Mouse (Mus musculus): ENCODE measurements around the gene Ptgr1. TPM values are rescaled to one million over a fixed set of nuclear protein-coding genes. Genes with fewer than 3 reads are reported as not detected.

Ptgr1 gene
- polyA plus RNA-seq, 1 experiment = 12.4 TPM

GRCm38 (mm10) chr4:58952630-58953029, 34.3 kb downstream of the Ptgr1 start:
- Histone ChIP-seq H3K4me1 (ENCODE audit: control insufficient read depth, insufficient read depth, low read length) (no peaks in the 10 kb centered on the region), H3K27ac (ENCODE audit: control insufficient read depth, insufficient read depth, low read depth, low read length, poor library complexity) (no peak overlapping the region), H3K4me3 (replicated peaks; ENCODE audit: control insufficient read depth, low read depth, low read length) (no peak overlapping the region)
- WGBS = 88% methylated on average over 11 of the region's 11 CpGs
- TF ChIP-seq POLR2A (IDR thresholded peaks at IDR 0.05; ENCODE audit: borderline replicate concordance, control insufficient read depth, low read depth, low read length) = no peak
- TF ChIP-seq CTCF (IDR thresholded peaks at IDR 0.05; ENCODE audit: control insufficient read depth, insufficient read depth, low read length) = no peak

DNA sequence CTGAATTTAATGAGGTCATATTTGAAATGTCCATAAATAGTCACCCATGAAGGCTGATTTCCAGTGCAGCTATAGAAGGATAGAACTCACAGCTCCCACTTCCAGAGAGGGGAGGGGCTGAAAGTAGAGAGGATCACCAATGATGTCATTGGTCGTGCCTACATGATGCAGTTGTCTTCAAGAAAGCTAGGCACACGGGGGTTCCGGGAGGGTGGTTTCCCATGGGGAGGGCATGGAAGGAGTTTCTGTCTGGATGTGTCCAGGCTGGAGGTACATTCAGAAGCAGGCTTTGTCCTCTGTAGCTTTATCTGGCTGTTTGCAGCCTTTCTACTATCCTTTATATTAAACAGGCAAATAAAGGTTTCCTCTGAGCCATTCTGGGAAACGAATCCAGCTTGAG, 38.5 kb downstream of the Ptgr1 start:
- TF ChIP-seq CTCF (IDR thresholded peaks at IDR 0.05; ENCODE audit: control insufficient read depth, insufficient read depth, low read length) = no peak
- TF ChIP-seq POLR2A (IDR thresholded peaks at IDR 0.05; ENCODE audit: borderline replicate concordance, control insufficient read depth, low read depth, low read length) = no peak

GRCm38 (mm10) chr4:58944695-58945094, 42.2 kb downstream of the Ptgr1 start:
- TF ChIP-seq CTCF (IDR thresholded peaks at IDR 0.05; ENCODE audit: control insufficient read depth, insufficient read depth, low read length) = no peak
- no peak for TF ChIP-seq POLR2A (IDR thresholded peaks at IDR 0.05; ENCODE audit: borderline replicate concordance, control insufficient read depth, low read depth, low read length)
- Histone ChIP-seq H3K4me1 (ENCODE audit: control insufficient read depth, insufficient read depth, low read length) (no peaks in the 10 kb centered on the region; the same call in 1 of the 2 replicates), H3K4me3 (replicated peaks; ENCODE audit: control insufficient read depth, low read depth, low read length) (no peak overlapping the region), H3K27ac (ENCODE audit: control insufficient read depth, insufficient read depth, low read depth, low read length, poor library complexity) (no peak overlapping the region)
- 56% methylated on average over 5 of the region's 5 CpGs for WGBS

More for the DNA sequence above, 38.5 kb downstream of the Ptgr1 start:
- Histone ChIP-seq H3K4me1 (ENCODE audit: control insufficient read depth, insufficient read depth, low read length) (no peaks in the 10 kb centered on the region; the same call in 1 of the 2 replicates), H3K27ac (ENCODE audit: control insufficient read depth, insufficient read depth, low read depth, low read length, poor library complexity) (no peak overlapping the region), H3K4me3 (replicated peaks; ENCODE audit: control insufficient read depth, low read depth, low read length) (no peak overlapping the region)
- 80% methylated on average over 4 of the region's 4 CpGs for WGBS

GRCm38 (mm10) chr4:58944206-58944553, 42.7 kb downstream of the Ptgr1 start:
- TF ChIP-seq CTCF (IDR thresholded peaks at IDR 0.05; ENCODE audit: control insufficient read depth, insufficient read depth, low read length) (no peak), POLR2A (IDR thresholded peaks at IDR 0.05; ENCODE audit: borderline replicate concordance, control insufficient read depth, low read depth, low read length) (no peak)
- H3K27ac ChIP-seq (ENCODE audit: control insufficient read depth, insufficient read depth, low read depth, low read length, poor library complexity) = no peak overlapping the region
- 9% methylated on average over 6 of the region's 6 CpGs for WGBS
- H3K4me3 ChIP-seq (replicated peaks; ENCODE audit: control insufficient read depth, low read depth, low read length) = no peak overlapping the region
- H3K4me1 ChIP-seq (ENCODE audit: control insufficient read depth, insufficient read depth, low read length) = no peaks in the 10 kb centered on the region; the same call in 1 of the 2 replicates

GRCm38 (mm10) chr4:58943420-58944205, 43.3 kb downstream of the Ptgr1 start, which contains the start of gene Zkscan16:
TSS of gene Zkscan16 (plus strand) at chr4:58943628.
- Histone ChIP-seq H3K4me3 (replicated peaks; ENCODE audit: control insufficient read depth, low read depth, low read length) (peak within 1 kb of the TSS; percentile 74), H3K4me1 (ENCODE audit: control insufficient read depth, insufficient read depth, low read length) (no peaks in the 10 kb centered on the region; the same call in 1 of the 2 replicates), H3K27ac (ENCODE audit: control insufficient read depth, insufficient read depth, low read depth, low read length, poor library complexity) (peak within 1 kb of the TSS; percentile 11; the same call in 1 of the 2 replicates)
- WGBS = 2% methylated on average over 50 of the region's 50 CpGs
- TF ChIP-seq POLR2A (IDR thresholded peaks at IDR 0.05; ENCODE audit: borderline replicate concordance, control insufficient read depth, low read depth, low read length) = peak; percentile 32; the same call in 1 of the 2 replicates
- TF ChIP-seq CTCF (IDR thresholded peaks at IDR 0.05; ENCODE audit: control insufficient read depth, insufficient read depth, low read length) = no peak

GRCm38 (mm10) chr4:58942942-58943341, 44.0 kb downstream of the Ptgr1 start:
- TF ChIP-seq CTCF (IDR thresholded peaks at IDR 0.05; ENCODE audit: control insufficient read depth, insufficient read depth, low read length) = no peak
- no peak for TF ChIP-seq POLR2A (IDR thresholded peaks at IDR 0.05; ENCODE audit: borderline replicate concordance, control insufficient read depth, low read depth, low read length)
- no peaks in the 10 kb centered on the region; the same call in 1 of the 2 replicates for H3K4me1 ChIP-seq (ENCODE audit: control insufficient read depth, insufficient read depth, low read length)

DNA sequence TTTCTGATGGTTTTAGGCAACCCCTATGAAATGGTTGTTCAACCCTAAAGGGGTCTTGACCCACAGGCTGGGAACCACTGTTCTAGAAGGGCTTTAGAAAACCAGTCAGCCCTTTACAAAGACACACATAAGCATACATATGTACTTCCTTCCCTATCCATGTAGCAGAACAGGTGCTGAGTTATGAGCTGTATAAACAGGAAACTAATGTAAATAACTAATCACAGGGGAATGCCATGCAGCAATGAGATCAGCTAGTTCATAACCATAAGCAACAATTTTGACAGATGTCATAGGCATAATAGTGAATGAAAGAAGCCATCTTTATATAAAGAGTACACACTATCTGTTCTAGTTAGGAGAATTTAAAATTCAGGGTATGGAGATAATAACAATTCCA, 45.3 kb downstream of the Ptgr1 start:
- H3K4me3 ChIP-seq (replicated peaks; ENCODE audit: control insufficient read depth, low read depth, low read length) = no peak overlapping the region
- no peaks in the 10 kb centered on the region; the same call in 1 of the 2 replicates for H3K4me1 ChIP-seq (ENCODE audit: control insufficient read depth, insufficient read depth, low read length)
- TF ChIP-seq CTCF (IDR thresholded peaks at IDR 0.05; ENCODE audit: control insufficient read depth, insufficient read depth, low read length) (no peak), POLR2A (IDR thresholded peaks at IDR 0.05; ENCODE audit: borderline replicate concordance, control insufficient read depth, low read depth, low read length) (no peak)
- no peak overlapping the region for H3K27ac ChIP-seq (ENCODE audit: control insufficient read depth, insufficient read depth, low read depth, low read length, poor library complexity)

More at GRCm38 (mm10) chr4:58942942-58943341, 44.0 kb downstream of the Ptgr1 start:
- 75% methylated on average over 4 of the region's 4 CpGs for WGBS
- no peak overlapping the region for H3K27ac ChIP-seq (ENCODE audit: control insufficient read depth, insufficient read depth, low read depth, low read length, poor library complexity)
- H3K4me3 ChIP-seq (replicated peaks; ENCODE audit: control insufficient read depth, low read depth, low read length) = no peak overlapping the region

DNA sequence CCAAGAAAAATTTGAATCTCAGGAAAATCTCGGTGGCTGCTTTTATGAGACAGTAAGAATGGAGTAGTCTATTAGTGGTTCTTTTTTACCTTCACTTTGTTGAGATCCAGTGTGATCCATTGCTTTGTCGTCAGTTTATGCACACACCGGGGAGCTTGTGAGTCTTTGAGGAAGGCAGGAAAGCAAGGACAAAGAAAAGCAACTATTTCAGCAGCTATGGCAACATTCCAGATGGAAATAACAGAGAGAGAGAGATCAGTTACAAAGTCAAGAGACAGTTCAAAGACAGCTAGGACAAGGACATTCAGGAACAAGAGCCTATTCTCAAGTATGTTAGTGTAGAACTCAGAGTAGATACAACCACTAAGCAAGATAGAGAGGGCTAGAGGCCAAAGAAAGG, 51.1 kb downstream of the Ptgr1 start:
- Histone ChIP-seq H3K4me3 (replicated peaks; ENCODE audit: control insufficient read depth, low read depth, low read length) (no peak overlapping the region), H3K4me1 (ENCODE audit: control insufficient read depth, insufficient read depth, low read length) (no peaks in the 10 kb centered on the region), H3K27ac (ENCODE audit: control insufficient read depth, insufficient read depth, low read depth, low read length, poor library complexity) (no peak overlapping the region)
- 79% methylated on average over 3 of the region's 3 CpGs for WGBS
- TF ChIP-seq CTCF (IDR thresholded peaks at IDR 0.05; ENCODE audit: control insufficient read depth, insufficient read depth, low read length) (no peak), POLR2A (IDR thresholded peaks at IDR 0.05; ENCODE audit: borderline replicate concordance, control insufficient read depth, low read depth, low read length) (no peak)
